Mouse (Mus musculus): Measurements from ENCODE around the gene Abcb1b.

- no peak for TF ChIP-seq CTCF (IDR thresholded peaks at IDR 0.05; ENCODE audit: low read depth)
- TF ChIP-seq EP300 (IDR thresholded peaks at IDR 0.05; ENCODE audit: low read depth): no peak
Observed at GRCm38 (mm10) chr5:8866366-8866765, 68.4 kb downstream of the Abcb1b start.

Measured in liver, postnatal 0 days (tissue).